Comparison of ENCODE assay signal across 33 mouse cellular contexts in genomic region chr11:103666907-103667426, GRCm38 (mm10). TPM values are rescaled to one million over a fixed set of nuclear protein-coding genes. Genes with fewer than 3 reads are reported as not detected.
DNase-seq lines count a peak whose midpoint lies in the region; ATAC-seq and TF ChIP-seq lines count a peak whose summit lies in the region.
"Had no signal": no experiment of that assay in that cellular context is flagged by ENCODE, and none has a peak within 500 bp of the region (broad histone marks: within the 10 kb centered on the region; RNA-seq: fewer than 3 reads in every experiment).

No protein-coding gene starts in this region.

- 21% methylated on average over 13 of the region's 13 CpGs for WGBS in forebrain, embryonic 13.5 days
- 50% methylated on average over 13 of the region's 13 CpGs for WGBS in forebrain, embryonic 10.5 days
- WGBS in midbrain, embryonic 13.5 days: 46% methylated on average over 13 of the region's 13 CpGs

- ATAC-seq in forebrain, embryonic 13.5 days: peak; percentile 43; the same call in 1 of the 2 replicates
- no peak for ATAC-seq in midbrain, embryonic 13.5 days
- ATAC-seq in frontal cortex, adult (ENCODE audit: low TSS enrichment): no peak
- ATAC-seq: inflammation-experienced regulatory T-cells, adult 6 months had no signal

- no peak for DNase-seq in forebrain, embryonic 10.5 days (ENCODE audit: extremely low spot score, low spot score)
- DNase-seq in layer of hippocampus, adult 2 months (ENCODE audit: low spot score in 2 of 2): no peak
- no peak for DNase-seq in layer of hippocampus, postnatal 14 days (ENCODE audit: low spot score in 2 of 2)
- peak; percentile 10 for DNase-seq in retina, embryonic 14.5 days (ENCODE audit: low spot score)
- no peak for DNase-seq in gastrocnemius, postnatal 25 days
- DNase-seq: adrenal gland, postnatal 14 days; cerebellum, adult 8-10 months; heart, postnatal 4 days; kidney, adult 18-20 months; thymus, adult 2 months had no signal

- peaks cover 15% of the 10 kb centered on the region for H3K27me3 ChIP-seq in forebrain, embryonic 13.5 days
- H3K27me3 ChIP-seq in forebrain, embryonic 10.5 days (ENCODE audit: poor library complexity, severe bottlenecking): peaks cover 67% of the 10 kb centered on the region
- H3K27me3 ChIP-seq in midbrain, embryonic 13.5 days: peaks cover 9% of the 10 kb centered on the region; the same call in 1 of the 2 replicates
- H3K27me3 ChIP-seq: neural tube, embryonic 13.5 days had no signal

- 0 out of 2 replicates have a peak overlapping the region, but pooled peaks have one; percentile 18 for H3K4me2 ChIP-seq in forebrain, embryonic 13.5 days
- peak overlapping the region; percentile 19; the same call in 1 of the 2 replicates for H3K4me2 ChIP-seq in midbrain, embryonic 13.5 days (replicated peaks)
- H3K4me2 ChIP-seq: embryonic facial prominence, embryonic 12.5 days; neural tube, embryonic 13.5 days had no signal

- TF ChIP-seq CTCF in layer of hippocampus, adult 2 months (conservative IDR thresholded peaks at IDR 0.05): no peak; the same call in 1 of the 2 replicates

- no peaks in the 10 kb centered on the region for H3K9me3 ChIP-seq in forebrain, embryonic 13.5 days (replicated peaks)
- H3K9me3 ChIP-seq in forebrain, embryonic 10.5 days: no peaks in the 10 kb centered on the region
- H3K9me3 ChIP-seq in midbrain, embryonic 13.5 days: no peaks in the 10 kb centered on the region
- H3K9me3 ChIP-seq: embryonic facial prominence, embryonic 12.5 days; heart, embryonic 10.5 days; neural tube, embryonic 13.5 days had no signal

- no peak overlapping the region for H3K9ac ChIP-seq in forebrain, embryonic 13.5 days
- no peak overlapping the region for H3K9ac ChIP-seq in midbrain, embryonic 13.5 days (replicated peaks)
- H3K9ac ChIP-seq: embryonic facial prominence, embryonic 12.5 days had no signal

- no peak overlapping the region for H3K4me3 ChIP-seq in forebrain, embryonic 13.5 days
- no peak overlapping the region for H3K4me3 ChIP-seq in forebrain, embryonic 10.5 days
- no peak overlapping the region; the same call in 1 of the 2 replicates for H3K4me3 ChIP-seq in layer of hippocampus, adult 2 months
- no peak overlapping the region for H3K4me3 ChIP-seq in midbrain, embryonic 13.5 days (replicated peaks)
- H3K4me3 ChIP-seq: embryonic facial prominence, embryonic 12.5 days; heart, embryonic 10.5 days; myocyte; neural tube, embryonic 13.5 days had no signal

- H3K4me1 ChIP-seq in forebrain, embryonic 13.5 days: peaks cover 27% of the 10 kb centered on the region
- peaks cover 19% of the 10 kb centered on the region for H3K4me1 ChIP-seq in forebrain, embryonic 10.5 days
- peaks cover 27% of the 10 kb centered on the region for H3K4me1 ChIP-seq in midbrain, embryonic 13.5 days (replicated peaks)

- no peaks in the 10 kb centered on the region for H3K36me3 ChIP-seq in forebrain, embryonic 13.5 days (ENCODE audit: poor library complexity, severe bottlenecking)
- no peaks in the 10 kb centered on the region for H3K36me3 ChIP-seq in forebrain, embryonic 10.5 days (replicated peaks)
- no peaks in the 10 kb centered on the region for H3K36me3 ChIP-seq in midbrain, embryonic 13.5 days
- H3K36me3 ChIP-seq: embryonic facial prominence, embryonic 12.5 days; heart, embryonic 10.5 days; neural tube, embryonic 13.5 days had no signal

- no peak overlapping the region for H3K27ac ChIP-seq in forebrain, embryonic 13.5 days
- no peak overlapping the region for H3K27ac ChIP-seq in forebrain, embryonic 10.5 days
- H3K27ac ChIP-seq in layer of hippocampus, adult 2 months: peak overlapping the region; percentile 87
- no peak overlapping the region for H3K27ac ChIP-seq in midbrain, embryonic 13.5 days
- H3K27ac ChIP-seq: embryonic facial prominence, embryonic 12.5 days; heart, embryonic 10.5 days; macrophage; neural tube, embryonic 13.5 days; stomach, postnatal 0 days had no signal

RNA-seq across cellular contexts. Expression of gene Rprml, which starts 17.6 kb away (rescaled TPM):
- 1.6 and 2.7 TPM in 2 replicates for polyA plus RNA-seq in forebrain, embryonic 13.5 days (2015; fragmentation: Nextera tagmentation; extraction: Ambion mirVana)
- 0.16 TPM in 1 of 2 replicates, not detected in the other for polyA plus RNA-seq in forebrain, embryonic 10.5 days (2016; fragmentation: Nextera tagmentation; extraction: Ambion mirVana)
- 100 to 1,000 TPM; 102 to 117 TPM for total RNA-seq in layer of hippocampus, adult 2 months (2021)
- 100 to 1,000 TPM; 113 to 118 TPM for total RNA-seq in layer of hippocampus, postnatal 14 days (2021)
- polyA plus RNA-seq in midbrain, embryonic 13.5 days (2015; fragmentation: Nextera tagmentation; extraction: Ambion mirVana): 0.22 TPM in 1 of 2 replicates, not detected in the other
- not detected for total RNA-seq in gastrocnemius, postnatal 25 days (2021)
- total RNA-seq: adrenal gland, postnatal 14 days; granulocyte monocyte progenitor cell, adult 5-6 weeks; heart, postnatal 4 days; liver, adult 2 months had no signal
- polyA plus RNA-seq: heart, embryonic 16.5 days; inflammation-experienced regulatory T-cells, adult 6 months; kidney, embryonic 16.5 days; limb, embryonic 11.5 days; liver, adult 2 months; liver, embryonic 16.5 days; lung, embryonic 16.5 days; macrophage; neural tube, embryonic 13.5 days had no signal

RNA-seq across cellular contexts. Expression of gene Lyzl6, which starts 28.3 kb away (rescaled TPM):
- not detected in 2 replicates for polyA plus RNA-seq in forebrain, embryonic 13.5 days (2015; fragmentation: Nextera tagmentation; extraction: Ambion mirVana)
- not detected in 2 replicates for polyA plus RNA-seq in forebrain, embryonic 10.5 days (2016; fragmentation: Nextera tagmentation; extraction: Ambion mirVana)
- not detected for total RNA-seq in layer of hippocampus, adult 2 months (2021)
- not detected for total RNA-seq in layer of hippocampus, postnatal 14 days (2021)
- polyA plus RNA-seq in midbrain, embryonic 13.5 days (2015; fragmentation: Nextera tagmentation; extraction: Ambion mirVana): not detected in 2 replicates
- not detected for total RNA-seq in gastrocnemius, postnatal 25 days (2021)
- total RNA-seq: adrenal gland, postnatal 14 days; gastrocnemius, adult 8-10 months; granulocyte monocyte progenitor cell, adult 5-6 weeks; heart, postnatal 4 days; layer of hippocampus, postnatal 10 days; left cerebral cortex, postnatal 10 days; liver, adult 2 months had no signal
- polyA plus RNA-seq: embryonic facial prominence, embryonic 12.5 days; frontal cortex, adult 2 months; heart, embryonic 10.5 days; heart, embryonic 16.5 days; inflammation-experienced regulatory T-cells, adult 6 months; kidney, embryonic 16.5 days; large intestine, adult 2 months; limb, embryonic 11.5 days; liver, adult 2 months; liver, embryonic 16.5 days; lung, embryonic 16.5 days; macrophage; myocyte; neural tube, embryonic 13.5 days; stomach, postnatal 0 days; thymus, adult 2 months; urinary bladder, adult 2 months had no signal

RNA-seq across cellular contexts. Expression of gene Gosr2, which starts 30.7 kb away (rescaled TPM):
- 90.9 and 99.5 TPM in 2 replicates for polyA plus RNA-seq in forebrain, embryonic 13.5 days (2015; fragmentation: Nextera tagmentation; extraction: Ambion mirVana)
- 99.5 and 100 TPM in 2 replicates for polyA plus RNA-seq in forebrain, embryonic 10.5 days (2016; fragmentation: Nextera tagmentation; extraction: Ambion mirVana)
- total RNA-seq in layer of hippocampus, adult 2 months (2021): 10 to 100 TPM; 62.5 to 66.1 TPM
- total RNA-seq in layer of hippocampus, postnatal 14 days (2021): 10 to 100 TPM; 75.7 to 78.5 TPM
- 90.5 and 96.1 TPM in 2 replicates for polyA plus RNA-seq in midbrain, embryonic 13.5 days (2015; fragmentation: Nextera tagmentation; extraction: Ambion mirVana)
- total RNA-seq in gastrocnemius, postnatal 25 days (2021): 10 to 100 TPM; 38.9 to 40.4 TPM

RNA-seq across cellular contexts. Expression of gene Gm884, which starts 46.0 kb away (rescaled TPM):
- not detected in 2 replicates for polyA plus RNA-seq in forebrain, embryonic 13.5 days (2015; fragmentation: Nextera tagmentation; extraction: Ambion mirVana)
- polyA plus RNA-seq in forebrain, embryonic 10.5 days (2016; fragmentation: Nextera tagmentation; extraction: Ambion mirVana): not detected in 2 replicates
- total RNA-seq in layer of hippocampus, adult 2 months (2021): not detected
- total RNA-seq in layer of hippocampus, postnatal 14 days (2021): not detected
- polyA plus RNA-seq in midbrain, embryonic 13.5 days (2015; fragmentation: Nextera tagmentation; extraction: Ambion mirVana): not detected in 2 replicates
- not detected for total RNA-seq in gastrocnemius, postnatal 25 days (2021)
- total RNA-seq: adrenal gland, postnatal 14 days; gastrocnemius, adult 8-10 months; granulocyte monocyte progenitor cell, adult 5-6 weeks; heart, postnatal 4 days; layer of hippocampus, postnatal 10 days; liver, adult 2 months had no signal
- polyA plus RNA-seq: embryonic facial prominence, embryonic 12.5 days; frontal cortex, adult 2 months; heart, embryonic 10.5 days; heart, embryonic 16.5 days; kidney, embryonic 16.5 days; large intestine, adult 2 months; limb, embryonic 11.5 days; liver, adult 2 months; liver, embryonic 16.5 days; lung, embryonic 16.5 days; macrophage; myocyte; neural tube, embryonic 13.5 days; stomach, postnatal 0 days; thymus, adult 2 months; urinary bladder, adult 2 months had no signal

Comparison
In these comparisons a context has a peak if more than half of its experiments do, and no peak if none do; other contexts are left out.
1. RNA of gene Rprml, which starts 17.6 kb away (total RNA-seq): 113 to 118 TPM in layer of hippocampus, postnatal 14 days and 102 to 117 TPM in layer of hippocampus, adult 2 months; not detected in gastrocnemius, postnatal 25 days; every median in the first group is over 10 times any median in the second.